In the genomic region with DNA sequence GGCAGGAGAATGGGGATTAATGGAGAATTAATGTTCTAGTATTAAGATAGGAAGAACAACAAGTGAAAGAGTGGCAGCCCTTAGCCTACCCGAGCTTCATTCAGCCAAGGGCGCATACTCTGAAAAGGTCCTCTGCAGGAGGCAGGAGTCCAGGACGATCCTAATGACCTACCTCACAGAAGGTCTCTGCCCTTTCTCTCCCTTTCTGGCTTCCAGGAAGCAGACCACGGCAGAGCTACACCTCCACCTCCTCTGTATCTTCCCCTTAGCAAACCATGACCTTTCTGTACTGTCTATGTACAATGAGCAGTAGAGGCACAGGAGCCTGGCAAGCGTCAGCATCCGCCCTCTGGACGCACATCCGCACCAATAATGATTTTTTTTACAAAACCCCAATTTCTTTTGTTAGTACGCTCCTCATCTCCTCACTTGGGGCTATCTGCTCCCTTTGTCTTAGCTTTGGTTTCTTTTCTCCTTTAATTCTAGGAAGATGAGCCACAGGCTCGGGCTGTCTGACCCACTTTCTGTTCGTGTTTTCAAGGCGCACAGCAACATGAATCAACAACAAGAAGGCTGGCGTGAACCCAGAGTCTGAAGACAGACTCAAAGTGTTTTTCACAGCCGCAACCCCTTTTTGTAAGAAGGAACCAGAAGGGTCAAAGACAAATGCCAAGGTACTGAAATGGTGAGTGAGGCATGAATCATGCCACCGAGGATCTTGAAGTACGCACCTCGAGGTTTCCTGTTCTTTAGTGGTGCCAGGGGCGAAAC, we compare ENCODE assay signal across 8 mouse cellular contexts.
DNase-seq lines count a peak whose midpoint lies in the region; ATAC-seq and TF ChIP-seq lines count a peak whose summit lies in the region.

No protein-coding gene starts in this region.

- no peak overlapping the region for H3K4me2 ChIP-seq in stomach, postnatal 0 days (replicated peaks; ENCODE audit: low read depth)
- no peak overlapping the region for H3K4me2 ChIP-seq in midbrain, embryonic 16.5 days (ENCODE audit: low read length)

- H3K4me3 ChIP-seq in layer of hippocampus, adult 2 months: peak overlapping the region; percentile 34
- peak overlapping the region; percentile 27 for H3K4me3 ChIP-seq in brown adipose tissue, adult 24 weeks (ENCODE audit: insufficient read depth, low read depth, low read length)
- no peak overlapping the region for H3K4me3 ChIP-seq in stomach, postnatal 0 days (ENCODE audit: low read depth, low read length)
- H3K4me3 ChIP-seq in midbrain, embryonic 16.5 days (ENCODE audit: low read depth, low read length): no peak overlapping the region

- H3K4me1 ChIP-seq in brown adipose tissue, adult 24 weeks (ENCODE audit: control insufficient read depth, insufficient read depth, insufficient read length, low read length): peaks cover 15% of the 10 kb centered on the region
- H3K4me1 ChIP-seq in stomach, postnatal 0 days (replicated peaks; ENCODE audit: control insufficient read depth, insufficient read depth): no peaks in the 10 kb centered on the region
- H3K4me1 ChIP-seq in midbrain, embryonic 16.5 days (ENCODE audit: control insufficient read depth, insufficient read depth, low read length): no peaks in the 10 kb centered on the region

- no peak for TF ChIP-seq EP300 in stomach, postnatal 0 days (optimal IDR thresholded peaks at IDR 0.05)

- peak overlapping the region; percentile 76 for H3K27ac ChIP-seq in layer of hippocampus, adult 2 months
- peak overlapping the region; percentile 75 for H3K27ac ChIP-seq in brown adipose tissue, adult 24 weeks (replicated peaks; ENCODE audit: low read depth, low read length)
- H3K27ac ChIP-seq in stomach, postnatal 0 days (replicated peaks): no peak overlapping the region
- H3K27ac ChIP-seq in midbrain, embryonic 16.5 days (ENCODE audit: low read length): no peak overlapping the region

- H3K36me3 ChIP-seq in stomach, postnatal 0 days (ENCODE audit: control insufficient read depth, insufficient read depth, low read length): no peaks in the 10 kb centered on the region
- H3K36me3 ChIP-seq in midbrain, embryonic 16.5 days (ENCODE audit: control insufficient read depth, insufficient read depth, low read length): no peaks in the 10 kb centered on the region

- no peak overlapping the region for H3K9ac ChIP-seq in stomach, postnatal 0 days (ENCODE audit: low read length)
- H3K9ac ChIP-seq in midbrain, embryonic 16.5 days (ENCODE audit: low read depth, low read length): no peak overlapping the region

- no peaks in the 10 kb centered on the region for H3K9me3 ChIP-seq in stomach, postnatal 0 days (ENCODE audit: control insufficient read depth, low read length)
- H3K9me3 ChIP-seq in midbrain, embryonic 16.5 days (replicated peaks; ENCODE audit: control insufficient read depth, low read length, poor library complexity, severe bottlenecking): no peaks in the 10 kb centered on the region

- ATAC-seq in stomach, postnatal 0 days (ENCODE audit: low FRiP score, low TSS enrichment): no peak
- no peak for ATAC-seq in midbrain, embryonic 16.5 days

- H3K27me3 ChIP-seq in stomach, postnatal 0 days (ENCODE audit: control insufficient read depth, insufficient read depth, low read length): no peaks in the 10 kb centered on the region
- no peaks in the 10 kb centered on the region for H3K27me3 ChIP-seq in midbrain, embryonic 16.5 days (ENCODE audit: control insufficient read depth, insufficient read depth, low read depth, low read length)

- peak; percentile 5 for DNase-seq in cerebellum, adult 9-10 months
- DNase-seq in cerebellum, postnatal 4 days (ENCODE audit: low spot score in 2 of 2): no peak
- DNase-seq in layer of hippocampus, adult 2 months (ENCODE audit: low spot score in 2 of 2): no peak
- no peak for DNase-seq in layer of hippocampus, postnatal 25 days (ENCODE audit: extremely low spot score in 1 of 2, low spot score in 1 of 2)
- DNase-seq in ovary, postnatal 14 days (ENCODE audit: low spot score): peak; percentile 39
- DNase-seq in stomach, postnatal 0 days (ENCODE audit: low spot score): no peak

- TF ChIP-seq CTCF in layer of hippocampus, adult 2 months (conservative IDR thresholded peaks at IDR 0.05): no peak
- no peak for TF ChIP-seq CTCF in stomach, postnatal 0 days (IDR thresholded peaks at IDR 0.05; ENCODE audit: low read depth)

- 67% methylated on average over 18 of the region's 18 CpGs for WGBS in stomach, postnatal 0 days
- 73% methylated on average over 18 of the region's 18 CpGs for WGBS in midbrain, embryonic 16.5 days

Comparison
In these comparisons a context has a peak if more than half of its experiments do, and no peak if none do; other contexts are left out.
1. DNase-seq: peak in cerebellum, adult 9-10 months (single experiment) and ovary, postnatal 14 days (single experiment); none in cerebellum, postnatal 4 days (0 of 2), layer of hippocampus, adult 2 months (0 of 2), layer of hippocampus, postnatal 25 days (0 of 2) and stomach, postnatal 0 days (single experiment).
2. H3K27ac ChIP-seq: peak in layer of hippocampus, adult 2 months (single experiment) and brown adipose tissue, adult 24 weeks (single experiment); none in stomach, postnatal 0 days (single experiment) and midbrain, embryonic 16.5 days (single experiment).
3. H3K4me3 ChIP-seq: peak in layer of hippocampus, adult 2 months (single experiment) and brown adipose tissue, adult 24 weeks (single experiment); none in stomach, postnatal 0 days (single experiment) and midbrain, embryonic 16.5 days (single experiment).